In the genomic region with DNA sequence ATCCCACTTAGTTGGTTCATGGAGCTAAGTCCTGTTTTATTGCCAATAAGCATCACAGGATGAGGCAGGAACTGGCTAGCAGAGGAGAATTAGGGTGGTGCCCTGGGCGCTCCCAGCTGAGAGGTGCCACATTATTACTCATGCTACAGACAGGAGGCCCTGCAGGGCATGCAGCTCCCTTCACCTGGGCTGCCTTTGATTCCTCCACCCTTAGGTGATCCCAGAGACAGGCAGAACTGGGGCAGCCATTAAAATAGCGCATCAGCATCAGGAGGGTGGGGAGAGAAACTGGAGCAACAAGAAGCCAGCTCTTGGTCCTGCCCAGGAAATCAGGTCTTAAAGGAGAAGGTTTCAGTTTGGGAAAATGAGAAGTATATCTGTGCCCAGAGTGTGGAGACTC, we compare ENCODE assay signal across 16 mouse cellular contexts.
"Had no signal": no experiment of that assay in that cellular context is flagged by ENCODE, and none has a peak within 500 bp of the region (broad histone marks: within the 10 kb centered on the region; RNA-seq: fewer than 3 reads in every experiment).

No protein-coding gene starts in this region.

- H3K27me3 ChIP-seq: liver, embryonic 13.5 days; midbrain, embryonic 12.5 days; midbrain, embryonic 15.5 days; neural tube, embryonic 13.5 days had no signal

- H3K4me2 ChIP-seq: liver, embryonic 13.5 days; midbrain, embryonic 12.5 days; midbrain, embryonic 15.5 days; neural tube, embryonic 13.5 days had no signal

- H3K36me3 ChIP-seq: liver, embryonic 13.5 days; midbrain, embryonic 15.5 days had no signal

- H3K4me3 ChIP-seq: left cerebral cortex, adult 2 months; liver, embryonic 13.5 days; midbrain, embryonic 12.5 days; midbrain, embryonic 15.5 days; neural tube, embryonic 13.5 days had no signal

- H3K4me1 ChIP-seq: midbrain, embryonic 12.5 days had no signal

- H3K9me3 ChIP-seq: liver, embryonic 13.5 days; midbrain, embryonic 12.5 days; midbrain, embryonic 15.5 days; neural tube, embryonic 13.5 days had no signal

- H3K27ac ChIP-seq: left cerebral cortex, adult 2 months; liver, embryonic 13.5 days; midbrain, embryonic 12.5 days; midbrain, embryonic 15.5 days; neural tube, embryonic 13.5 days had no signal

- DNase-seq: kidney, adult 18-20 months; kidney, adult 9 months; kidney, postnatal 14 days; kidney, postnatal 4 days; layer of hippocampus, postnatal 36 days; liver, embryonic 13.5 days; lung, adult 2 months; lung, postnatal 14 days; lung, postnatal 4 days; thymus, adult 2 months; thymus, postnatal 14 days; thymus, postnatal 4 days had no signal

- H3K9ac ChIP-seq: liver, embryonic 13.5 days; midbrain, embryonic 12.5 days; midbrain, embryonic 15.5 days; neural tube, embryonic 13.5 days had no signal

- ATAC-seq: midbrain, embryonic 15.5 days had no signal
